7 mouse cellular contexts compared by ENCODE assay signal in the genomic region with DNA sequence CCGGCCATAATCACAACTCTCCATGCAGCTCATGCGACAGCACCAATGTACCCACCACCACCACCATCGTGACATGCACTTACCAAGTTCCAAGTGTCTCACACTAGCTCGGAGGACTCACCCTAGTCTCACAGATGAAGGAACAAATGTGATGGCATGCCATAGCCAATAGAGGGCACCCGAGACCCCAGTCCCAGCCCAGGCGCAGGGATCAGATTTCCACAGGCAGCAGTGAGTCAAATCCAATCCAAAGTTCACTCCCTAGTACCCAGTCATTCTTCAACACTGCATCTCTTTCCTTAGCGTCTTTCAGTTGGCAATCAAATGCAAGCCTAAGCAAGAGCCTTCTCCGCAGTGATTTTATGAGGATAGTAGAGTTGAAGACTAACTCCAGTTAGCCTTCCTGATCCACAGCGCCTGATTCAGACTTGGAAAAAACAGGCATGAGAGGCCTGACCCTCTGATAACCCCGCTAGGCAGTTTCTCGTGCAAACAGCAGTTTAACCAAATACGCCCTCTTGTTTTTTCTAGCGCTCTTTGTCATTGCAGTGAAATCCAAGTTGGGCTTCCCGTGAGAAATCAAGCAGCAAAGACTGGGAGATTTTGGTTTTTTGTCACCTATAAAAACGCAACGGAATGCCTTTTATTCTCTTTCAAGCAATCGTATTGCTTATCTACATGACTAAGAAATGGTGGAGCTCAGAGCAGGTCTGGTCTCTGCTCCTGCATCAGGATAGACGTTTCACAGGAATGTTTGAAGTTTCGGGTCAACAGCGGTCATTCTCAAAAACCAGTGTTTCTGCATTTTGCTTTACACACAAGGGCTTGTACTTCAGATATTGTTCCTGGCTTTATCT. TPM values are rescaled to one million over a fixed set of nuclear protein-coding genes. Genes with fewer than 3 reads are reported as not detected.
DNase-seq lines count a peak whose midpoint lies in the region.

No protein-coding gene starts in this region.

- DNase-seq in urinary bladder, adult 2 months (ENCODE audit: low spot score), result peak; percentile 28
- no peak for DNase-seq in urinary bladder, postnatal 10 days (ENCODE audit: low spot score)
- peak; percentile 46 for DNase-seq in brain, adult 2 months (ENCODE audit: low read depth, low spot score)
- DNase-seq in heart, adult 18-20 months, result peak; percentile 58 to 60
- DNase-seq in kidney, adult 11 months, result peak; percentile 38
- DNase-seq in lung, adult 18-20 months, result peak; percentile 41 to 65
- DNase-seq in retina, embryonic 14.5 days (ENCODE audit: low spot score), result peak; percentile 80

RNA-seq across cellular contexts. Expression of gene Mtap, which starts 8.6 kb away (rescaled TPM):
- 30.8 and 34.2 TPM in 2 replicates for polyA plus RNA-seq in urinary bladder, adult 2 months (2012; rRNA removed)
- 10 to 100 TPM; 19.9 to 21.4 TPM for total RNA-seq in heart, adult 18-20 months (2021)
